Mouse (Mus musculus): Measurements from ENCODE around the gene Nacad.

DNA sequence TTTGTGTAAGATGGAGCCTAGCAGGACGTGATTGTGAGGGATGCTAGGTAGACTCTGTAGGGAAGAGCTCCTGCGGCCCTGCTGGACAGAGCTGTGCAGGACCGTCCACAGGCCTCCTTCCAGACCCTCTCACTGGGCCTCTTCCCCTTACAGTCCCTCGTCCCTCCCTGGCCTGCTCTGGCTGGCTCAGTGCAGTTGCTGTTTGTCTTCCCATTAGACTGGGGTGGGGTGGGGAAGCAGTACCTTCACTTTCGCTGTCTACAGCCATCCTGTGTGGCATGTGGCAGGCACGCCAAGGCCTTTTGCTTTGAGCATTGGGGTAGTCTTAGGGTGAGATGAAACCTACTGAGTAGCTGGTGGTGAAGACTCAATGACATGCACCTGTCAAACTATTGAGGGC, 43.5 kb downstream of the Nacad start:
- TF ChIP-seq CTCF (IDR thresholded peaks at IDR 0.05; ENCODE audit: borderline replicate concordance, extremely low read depth, insufficient read depth, insufficient read length) (no peak), POLR2A (IDR thresholded peaks at IDR 0.05; ENCODE audit: borderline replicate concordance, extremely low read depth, insufficient read depth, insufficient read length, poor library complexity, severe bottlenecking) (no peak)

Measured in brain, embryonic 14.5 days (tissue).